In the genomic region with DNA sequence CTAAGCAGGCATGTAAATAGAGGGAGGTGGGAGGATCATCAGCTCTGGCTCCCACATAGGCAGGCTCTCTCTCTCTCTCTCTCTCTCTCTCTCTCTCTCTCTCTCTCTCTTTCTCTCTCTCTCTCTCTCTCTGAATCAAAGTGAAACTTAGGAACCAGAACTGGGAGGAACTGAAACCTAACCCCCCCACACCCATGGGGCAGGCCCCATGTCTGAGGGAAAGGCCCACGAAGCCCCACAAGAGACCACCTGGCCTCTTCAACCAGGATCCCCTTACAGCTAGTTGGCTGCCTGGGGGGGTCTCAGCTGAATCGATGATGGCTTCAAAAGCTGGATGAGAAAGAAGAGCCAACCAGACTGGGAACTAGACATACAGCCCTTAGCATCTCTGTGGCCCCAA, we compare ENCODE assay signal across 29 mouse cellular contexts. TPM values are rescaled to one million over a fixed set of nuclear protein-coding genes. Genes with fewer than 3 reads are reported as not detected.
DNase-seq lines count a peak whose midpoint lies in the region; ATAC-seq and TF ChIP-seq lines count a peak whose summit lies in the region.
"Had no signal": no experiment of that assay in that cellular context is flagged by ENCODE, and none has a peak within 500 bp of the region (broad histone marks: within the 10 kb centered on the region; RNA-seq: fewer than 3 reads in every experiment).

No protein-coding gene starts in this region.

- peak; percentile 55; the same call in 1 of the 2 replicates for ATAC-seq in megakaryocyte progenitor cell, adult 5-6 weeks (replicated peaks; ENCODE audit: poor library complexity)
- ATAC-seq: forebrain, embryonic 16.5 days; hindbrain, embryonic 16.5 days; intestine, embryonic 16.5 days; liver, embryonic 12.5 days had no signal

- peaks cover 2 to 51% of the 10 kb centered on the region in 2 experiments for H3K36me3 ChIP-seq in CH12.LX (replicated peaks in 1 of 2; ENCODE audit: control insufficient read depth in 1 of 2, insufficient read depth in 1 of 2, low read length in 1 of 2)
- H3K36me3 ChIP-seq: forebrain, embryonic 10.5 days; heart, embryonic 15.5 days; limb, embryonic 12.5 days; liver, embryonic 12.5 days; stomach, embryonic 15.5 days had no signal

- DNase-seq in A20 (ENCODE audit: low read depth, low spot score) (peak; percentile 95), CH12.LX (ENCODE audit: extremely low read depth) (peak; percentile 93)
- DNase-seq in spleen, postnatal 10 days (ENCODE audit: low spot score in 2 of 2) = peak; percentile 21 to 78
- no peak for DNase-seq in adrenal gland, adult 8-10 months
- DNase-seq in cerebellum, adult 9-11 months = no peak
- DNase-seq in layer of hippocampus, adult 9-11 months = no peak
- DNase-seq: adrenal gland, postnatal 14 days; cerebellum, adult 9-10 months; gastrocnemius, postnatal 14 days; heart, postnatal 4 days; kidney, adult 9 months; kidney, postnatal 14 days; layer of hippocampus, postnatal 36 days; lung, embryonic 14.5 days; midbrain, embryonic 14.5 days; retina, postnatal 1 day; right cerebral cortex, postnatal 25 days; thymus, postnatal 4 days had no signal

- H3K4me3 ChIP-seq in CH12.LX (replicated peaks in 1 of 3; ENCODE audit: low read depth in 2 of 3, low read length in 2 of 3, poor library complexity in 1 of 3) = no peak overlapping the region
- H3K4me3 ChIP-seq: forebrain, embryonic 10.5 days; heart, adult 2 months; heart, embryonic 15.5 days; layer of hippocampus, adult 2 months; limb, embryonic 12.5 days; liver, embryonic 12.5 days; stomach, embryonic 15.5 days had no signal

- TF ChIP-seq EP300 in CH12.LX (IDR thresholded peaks at IDR 0.05; ENCODE audit: low read length) = peak; percentile 100

- no peaks in the 10 kb centered on the region; the same call in 1 of the 2 replicates for H3K79me2 ChIP-seq in CH12.LX (replicated peaks; ENCODE audit: control insufficient read depth, extremely low read depth, insufficient read depth, poor library complexity, severe bottlenecking)

- TF ChIP-seq POLR2A in CH12.LX (IDR thresholded peaks at IDR 0.05; ENCODE audit: low read depth, low read length) = no peak

- dilution Hi-C loops in CH12.LX (cut with MboI; ENCODE audit: extremely low pct_ligation_motif_present, extremely low pct_unique_long_range_greater_than_20kb, low sequenced_read_pairs) = no loop called here

- no peaks in the 10 kb centered on the region for H3K27me3 ChIP-seq in CH12.LX (replicated peaks)

- H3K4me1 ChIP-seq in CH12.LX (ENCODE audit: control insufficient read depth in 1 of 2, insufficient read depth in 2 of 2) = peaks cover 61 to 98% of the 10 kb centered on the region in 2 experiments
- H3K4me1 ChIP-seq: limb, embryonic 12.5 days; liver, embryonic 12.5 days; stomach, embryonic 15.5 days had no signal

- peak overlapping the region; percentile 76 for H3K4me2 ChIP-seq in CH12.LX (ENCODE audit: insufficient read depth, low read depth, poor library complexity, severe bottlenecking)
- H3K4me2 ChIP-seq: heart, embryonic 15.5 days; limb, embryonic 12.5 days; liver, embryonic 12.5 days; lung, embryonic 14.5 days; stomach, embryonic 15.5 days had no signal

- TF ChIP-seq RAD21 in CH12.LX (IDR thresholded peaks at IDR 0.05; ENCODE audit: low read depth, low read length) = no peak; the same call in 1 of the 2 replicates

- TF ChIP-seq CTCF in CH12.LX (conservative IDR thresholded peaks at IDR 0.05 in 1 of 2, IDR thresholded peaks at IDR 0.05 in 1 of 2; ENCODE audit: low read depth in 2 of 2, low read length in 2 of 2) = no peak

- in situ Hi-C loops in CH12.LX (cut with MboI; ENCODE audit: low pct_ligation_motif_present, low pct_unique_long_range_greater_than_20kb, low sequenced_read_pairs) = loop anchor here (10.0 kb wide), 3 partner anchors 234 to 346 kb away; no protein-coding TSS in a partner anchor

- peak overlapping the region; percentile 31; the same call in 1 of the 2 replicates for H3K9ac ChIP-seq in CH12.LX (ENCODE audit: insufficient read depth, low read depth)
- H3K9ac ChIP-seq: heart, embryonic 15.5 days; limb, embryonic 12.5 days; liver, embryonic 12.5 days; lung, embryonic 14.5 days; stomach, embryonic 15.5 days had no signal

- peaks cover 3% of the 10 kb centered on the region for H3K9me3 ChIP-seq in CH12.LX (replicated peaks; ENCODE audit: low read length)
- H3K9me3 ChIP-seq: heart, embryonic 15.5 days; liver, embryonic 12.5 days; stomach, embryonic 15.5 days had no signal

- peak overlapping the region; percentile 98 for H3K27ac ChIP-seq in CH12.LX (ENCODE audit: insufficient read depth, low read depth)
- H3K27ac ChIP-seq: forebrain, embryonic 10.5 days; heart, adult 2 months; heart, embryonic 15.5 days; layer of hippocampus, adult 2 months; limb, embryonic 12.5 days; liver, embryonic 12.5 days; stomach, embryonic 15.5 days had no signal

TF ChIP-seq in CH12.LX, 34 proteins besides CTCF, POLR2A, EP300 and RAD21:
- TF ChIP-seq USF2 (conservative IDR thresholded peaks at IDR 0.05; ENCODE audit: low read depth, low read length) (no peak), IRF4 (IDR thresholded peaks at IDR 0.05; ENCODE audit: low read depth, low read length) (peak; percentile 100), ELF1 (IDR thresholded peaks at IDR 0.05; ENCODE audit: low read depth, low read length) (no peak), RCOR1 (conservative IDR thresholded peaks at IDR 0.05; ENCODE audit: low read depth, low read length) (peak; percentile 99), GABPA (IDR thresholded peaks at IDR 0.05; ENCODE audit: insufficient replicate concordance, low read depth, low read length) (no peak), UBTF (IDR thresholded peaks at IDR 0.05; ENCODE audit: low read depth, low read length) (no peak), SIN3A (IDR thresholded peaks at IDR 0.05; ENCODE audit: low read length) (peak; percentile 72; the same call in 1 of the 2 replicates), HCFC1 (IDR thresholded peaks at IDR 0.05; ENCODE audit: low read depth, low read length) (peak; percentile 40), NELFE (IDR thresholded peaks at IDR 0.05; ENCODE audit: low read depth, low read length) (no peak), USF1 (IDR thresholded peaks at IDR 0.05; ENCODE audit: low read depth, low read length) (no peak), JUND (conservative IDR thresholded peaks at IDR 0.05; ENCODE audit: low read depth, low read length) (peak; percentile 96), JUN (IDR thresholded peaks at IDR 0.05; ENCODE audit: insufficient read depth, low read depth, low read length) (peak; percentile 86), TBP (conservative IDR thresholded peaks at IDR 0.05; ENCODE audit: low read depth, low read length) (no peak), MXI1 (IDR thresholded peaks at IDR 0.05; ENCODE audit: low read depth, low read length) (peak; percentile 19; the same call in 1 of the 2 replicates), KAT2A (IDR thresholded peaks at IDR 0.05; ENCODE audit: insufficient replicate concordance, low read length) (0 out of 2 replicates have a peak, but pooled peaks have one; percentile 71), TCF12 (IDR thresholded peaks at IDR 0.05; ENCODE audit: low read depth, low read length) (peak; percentile 100), NRF1 (IDR thresholded peaks at IDR 0.05; ENCODE audit: low read depth, low read length) (no peak), POLR2AphosphoS2 (IDR thresholded peaks at IDR 0.05; ENCODE audit: low read depth, low read length) (no peak; the same call in 1 of the 2 replicates), CHD2 (IDR thresholded peaks at IDR 0.05; ENCODE audit: low read length) (peak; percentile 96), SMC3 (IDR thresholded peaks at IDR 0.05; ENCODE audit: low read depth, low read length) (0 out of 2 replicates have a peak, but pooled peaks have one; percentile 29), ETS1 (conservative IDR thresholded peaks at IDR 0.05; ENCODE audit: low read depth, low read length) (peak; percentile 92), ZNF384 (IDR thresholded peaks at IDR 0.05; ENCODE audit: low read depth, low read length) (peak; percentile 47; the same call in 1 of the 2 replicates), MYC (IDR thresholded peaks at IDR 0.05; ENCODE audit: low read depth, low read length) (peak; percentile 54; the same call in 1 of the 2 replicates), BHLHE40 (IDR thresholded peaks at IDR 0.05; ENCODE audit: low read depth, low read length) (peak; percentile 92), MEF2A (IDR thresholded peaks at IDR 0.05; ENCODE audit: borderline replicate concordance, low read depth, low read length) (peak; percentile 97), PAX5 (IDR thresholded peaks at IDR 0.05; ENCODE audit: low read length) (no peak), CHD1 (IDR thresholded peaks at IDR 0.05; ENCODE audit: low read depth, low read length) (no peak; the same call in 1 of the 2 replicates), MAX (IDR thresholded peaks at IDR 0.05; ENCODE audit: low read length) (0 out of 2 replicates have a peak, but pooled peaks have one; percentile 10), MAFK (IDR thresholded peaks at IDR 0.05; ENCODE audit: insufficient replicate concordance, low read length) (peak; percentile 76), MAZ (IDR thresholded peaks at IDR 0.05; ENCODE audit: low read depth, low read length) (peak; percentile 99)

RNA-seq across cellular contexts. Expression of gene Pax5, which starts 39.3 kb away (rescaled TPM):
- total RNA-seq in CH12.LX (2012; rRNA removed) = 19.3 and 21.8 TPM in 2 replicates
- 12.7 and 13.5 TPM in 2 replicates for total RNA-seq in CH12.LX (2014; rRNA removed)
- 47.4 and 57.4 TPM in 2 replicates for polyA plus RNA-seq in CH12.LX (2012; ENCODE audit: insufficient read length, low read depth)
- 0.10 TPM in 1 of 2 replicates, not detected in the other for total RNA-seq in megakaryocyte progenitor cell, adult 5-6 weeks (2015)
- total RNA-seq in megakaryocyte progenitor cell, adult 5-6 weeks (2017) = not detected in 2 replicates
- total RNA-seq in adrenal gland, adult 8-10 months (2022) = 1 to 10 TPM in 2 of 4 experiments, under 1 TPM in 2; 0.17 to 1.8 (median 0.79) TPM
- polyA plus RNA-seq: heart, embryonic 15.5 days; intestine, embryonic 16.5 days; limb, embryonic 12.5 days; lung, embryonic 14.5 days had no signal

Comparison
In these comparisons a context has a peak if more than half of its experiments do, and no peak if none do; other contexts are left out.
1. DNase-seq: peak in A20 (single experiment), CH12.LX (single experiment) and spleen, postnatal 10 days (2 of 2); none in adrenal gland, adult 8-10 months (single experiment), cerebellum, adult 9-11 months (single experiment) and layer of hippocampus, adult 9-11 months (single experiment).
2. RNA of gene Pax5, which starts 39.3 kb away (total RNA-seq): 12.7 to 21.8 TPM in CH12.LX; 0.17 to 1.8 TPM in adrenal gland, adult 8-10 months and 0.10 TPM in megakaryocyte progenitor cell, adult 5-6 weeks; every median in the first group is over 4 times any median in the second.